Mouse (Mus musculus): ENCODE results near the gene Gm45062. TPM values are rescaled to one million over a fixed set of nuclear protein-coding genes. Genes with fewer than 3 reads are reported as not detected.

The Gm45062 gene
- polyA plus RNA-seq, 1 experiment, result 1.2 TPM

DNA sequence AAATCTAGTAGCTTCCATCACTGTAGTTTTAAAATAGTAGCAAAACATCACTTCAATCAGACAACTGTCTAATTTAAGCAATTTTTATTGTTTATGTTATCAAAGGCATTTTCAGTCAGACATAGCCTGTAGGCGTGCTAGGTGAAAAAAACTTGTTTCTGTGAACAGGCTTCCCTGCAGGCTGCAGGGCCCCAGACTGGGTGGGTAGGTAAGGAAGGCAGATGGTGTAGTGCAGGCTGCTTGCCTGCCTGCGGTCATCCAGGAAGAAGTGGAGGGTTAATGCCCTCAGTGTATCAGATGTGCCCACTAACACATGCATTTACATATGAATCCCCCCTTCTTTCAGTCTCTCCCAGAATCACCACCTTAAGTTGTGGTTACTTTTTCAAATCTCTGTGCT is 386.5 kb downstream of the Gm45062 start:
- 78% methylated on average over 2 of the region's 2 CpGs for WGBS
- TF ChIP-seq POLR2A (IDR thresholded peaks at IDR 0.05; ENCODE audit: borderline replicate concordance, extremely low read depth, low read depth, low read length) (no peak), CTCF (IDR thresholded peaks at IDR 0.05; ENCODE audit: insufficient read depth, low read length) (no peak)
- Histone ChIP-seq H3K4me3 (replicated peaks; ENCODE audit: extremely low read depth, low read depth, low read length) (no peak overlapping the region), H3K4me1 (ENCODE audit: control insufficient read depth, insufficient read depth, low read length) (no peaks in the 10 kb centered on the region)
- no peak for DNase-seq

Other genes with a start within 250 kb of the Gm45062 start
- 0.15 and 0.17 TPM in 2 replicates for gene Col28a1, start 66.8 kb upstream of the Gm45062 start, polyA plus RNA-seq (2012; rRNA removed)
- gene Mios, start 50.2 kb upstream of the Gm45062 start, polyA plus RNA-seq (2012; rRNA removed), result 3.0 and 3.3 TPM in 2 replicates
- 1.8 and 3.7 TPM in 2 replicates for gene Rpa3, start 277 bp upstream of the Gm45062 start, polyA plus RNA-seq (2012; rRNA removed)
- gene Umad1, start 162 bp upstream of the Gm45062 start, polyA plus RNA-seq (2012; rRNA removed), result 6.3 and 8.7 TPM in 2 replicates